In the genomic region with DNA sequence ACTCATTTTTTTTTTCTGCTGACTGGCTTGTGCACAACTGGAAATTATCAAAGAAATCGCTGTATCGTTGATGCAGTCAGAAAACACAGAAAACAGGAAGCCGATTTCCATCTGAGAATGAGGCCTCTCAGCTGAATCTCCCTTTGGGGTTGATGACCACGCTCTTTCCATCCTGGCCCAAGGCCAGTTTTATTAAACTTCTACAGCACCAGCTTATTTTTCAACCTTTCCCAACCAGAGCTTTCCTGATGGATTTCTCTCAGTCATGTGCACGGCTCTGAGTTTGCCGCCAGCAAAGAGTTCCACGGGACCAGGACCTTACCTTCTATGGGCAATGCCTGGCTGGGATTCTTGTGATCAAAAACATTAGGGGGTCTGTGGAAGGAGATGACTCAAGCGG, we compare ENCODE assay signal across 16 mouse cellular contexts.
A peak's percentile ranks its signal among the peaks of the same experiment; 100 is the strongest.
DNase-seq lines count a peak whose midpoint lies in the region; ATAC-seq and TF ChIP-seq lines count a peak whose summit lies in the region.
"Had no signal": no experiment of that assay in that cellular context is flagged by ENCODE, and none has a peak within 500 bp of the region (broad histone marks: within the 10 kb centered on the region; RNA-seq: fewer than 3 reads in every experiment).

No protein-coding gene starts in this region.

- TF ChIP-seq EP300 in lung, postnatal 0 days (IDR thresholded peaks at IDR 0.05), result no peak

- ATAC-seq in heart, embryonic 12.5 days (ENCODE audit: insufficient number of reproducible peaks, low FRiP score), result no peak
- peak; percentile 56 for ATAC-seq in lung, postnatal 0 days
- no peak for ATAC-seq in kidney, postnatal 0 days (replicated peaks; ENCODE audit: low FRiP score, low read depth)

- H3K27ac ChIP-seq in heart, embryonic 12.5 days (ENCODE audit: poor library complexity, severe bottlenecking), result no peak overlapping the region
- H3K27ac ChIP-seq in lung, postnatal 0 days (ENCODE audit: low read length), result no peak overlapping the region
- no peak overlapping the region for H3K27ac ChIP-seq in kidney, postnatal 0 days
- H3K27ac ChIP-seq: hindbrain, embryonic 10.5 days; liver, embryonic 14.5 days had no signal

- WGBS in heart, embryonic 12.5 days, result 72% methylated on average over 8 of the region's 8 CpGs
- WGBS in lung, postnatal 0 days, result 52% methylated on average over 8 of the region's 8 CpGs
- 65% methylated on average over 8 of the region's 8 CpGs for WGBS in lung, adult 2 months
- whole genome bisulfite sequencing in kidney, postnatal 0 days, result 61% methylated on average over 8 of the region's 8 CpGs

- no peak overlapping the region for H3K9ac ChIP-seq in heart, embryonic 12.5 days
- H3K9ac ChIP-seq in lung, postnatal 0 days (replicated peaks; ENCODE audit: low read depth), result no peak overlapping the region
- H3K9ac ChIP-seq in kidney, postnatal 0 days (ENCODE audit: low read depth, low read length), result no peak overlapping the region
- H3K9ac ChIP-seq: liver, embryonic 14.5 days had no signal

- H3K36me3 ChIP-seq in heart, embryonic 12.5 days, result no peaks in the 10 kb centered on the region
- H3K36me3 ChIP-seq in lung, postnatal 0 days (ENCODE audit: insufficient read depth, low read length), result no peaks in the 10 kb centered on the region
- H3K36me3 ChIP-seq in kidney, postnatal 0 days (ENCODE audit: insufficient read depth, low read length), result no peaks in the 10 kb centered on the region
- H3K36me3 ChIP-seq: hindbrain, embryonic 10.5 days had no signal

- peak; percentile 73 for DNase-seq in heart, adult 11 months
- DNase-seq in lung, postnatal 0 days (ENCODE audit: low spot score), result peak; percentile 62
- DNase-seq in lung, adult 2 months, result no peak
- peak; percentile 68 for DNase-seq in kidney, postnatal 0 days (ENCODE audit: low spot score)
- DNase-seq in right cerebral cortex, postnatal 4 days, result no peak
- DNase-seq in spleen, adult 12 weeks (ENCODE audit: low spot score), result no peak
- DNase-seq in right cerebral cortex, adult 2 months (ENCODE audit: low spot score in 2 of 2), result no peak
- DNase-seq: adrenal gland, postnatal 25 days; cerebellum, adult 9-11 months; left cerebral cortex, postnatal 4 days; right cerebral cortex, postnatal 14 days; thymus, postnatal 4 days had no signal

- no peaks in the 10 kb centered on the region; the same call in 1 of the 2 replicates for H3K27me3 ChIP-seq in heart, embryonic 12.5 days (replicated peaks)
- H3K27me3 ChIP-seq in lung, postnatal 0 days (replicated peaks; ENCODE audit: insufficient read depth, low read length), result no peaks in the 10 kb centered on the region
- H3K27me3 ChIP-seq in kidney, postnatal 0 days (ENCODE audit: insufficient read depth, low read length), result no peaks in the 10 kb centered on the region

- H3K4me3 ChIP-seq in heart, embryonic 12.5 days, result no peak overlapping the region
- no peak overlapping the region for H3K4me3 ChIP-seq in lung, postnatal 0 days (ENCODE audit: low read depth, low read length)
- no peak overlapping the region for H3K4me3 ChIP-seq in lung, adult 2 months (replicated peaks; ENCODE audit: extremely low read depth, low read depth, low read length)
- no peak overlapping the region for H3K4me3 ChIP-seq in kidney, postnatal 0 days (replicated peaks; ENCODE audit: low read depth, low read length)
- H3K4me3 ChIP-seq: hindbrain, embryonic 10.5 days; myocyte had no signal

- H3K4me2 ChIP-seq in heart, embryonic 12.5 days, result no peak overlapping the region
- 0 out of 2 replicates have a peak overlapping the region, but pooled peaks have one; percentile 2 for H3K4me2 ChIP-seq in lung, postnatal 0 days (replicated peaks; ENCODE audit: low read depth, low read length)
- H3K4me2 ChIP-seq in kidney, postnatal 0 days (ENCODE audit: low read length), result peak overlapping the region; percentile 40; the same call in 1 of the 2 replicates

- no peaks in the 10 kb centered on the region for H3K9me3 ChIP-seq in heart, embryonic 12.5 days (replicated peaks)
- H3K9me3 ChIP-seq in lung, postnatal 0 days (ENCODE audit: low read length), result no peaks in the 10 kb centered on the region
- no peaks in the 10 kb centered on the region for H3K9me3 ChIP-seq in kidney, postnatal 0 days (replicated peaks; ENCODE audit: low read length)
- H3K9me3 ChIP-seq: hindbrain, embryonic 10.5 days had no signal

- TF ChIP-seq CTCF in lung, postnatal 0 days (IDR thresholded peaks at IDR 0.05), result no peak
- TF ChIP-seq CTCF in lung, adult 2 months (IDR thresholded peaks at IDR 0.05; ENCODE audit: insufficient read depth, low read length), result no peak
- TF ChIP-seq CTCF in kidney, postnatal 0 days (IDR thresholded peaks at IDR 0.05; ENCODE audit: low read depth), result no peak

- H3K4me1 ChIP-seq in heart, embryonic 12.5 days (replicated peaks), result peaks cover 10% of the 10 kb centered on the region; the same call in 1 of the 2 replicates
- H3K4me1 ChIP-seq in lung, postnatal 0 days (ENCODE audit: insufficient read depth, low read depth, low read length), result no peaks in the 10 kb centered on the region; the same call in 1 of the 2 replicates
- no peaks in the 10 kb centered on the region for H3K4me1 ChIP-seq in lung, adult 2 months (ENCODE audit: control insufficient read depth, insufficient read depth, low read length)
- H3K4me1 ChIP-seq in kidney, postnatal 0 days (replicated peaks; ENCODE audit: insufficient read depth, low read length), result no peaks in the 10 kb centered on the region
- H3K4me1 ChIP-seq: hindbrain, embryonic 10.5 days had no signal

- TF ChIP-seq POLR2A in lung, adult 2 months (IDR thresholded peaks at IDR 0.05; ENCODE audit: borderline replicate concordance, extremely low read depth, low read depth, low read length), result no peak

Comparison
In these comparisons a context has a peak if more than half of its experiments do, and no peak if none do; other contexts are left out.
1. DNase-seq: peak in heart, adult 11 months (single experiment), lung, postnatal 0 days (single experiment) and kidney, postnatal 0 days (single experiment); none in lung, adult 2 months (single experiment), right cerebral cortex, postnatal 4 days (single experiment), spleen, adult 12 weeks (single experiment) and right cerebral cortex, adult 2 months (0 of 2).